20 mouse cellular contexts compared by ENCODE assay signal in the genomic region with DNA sequence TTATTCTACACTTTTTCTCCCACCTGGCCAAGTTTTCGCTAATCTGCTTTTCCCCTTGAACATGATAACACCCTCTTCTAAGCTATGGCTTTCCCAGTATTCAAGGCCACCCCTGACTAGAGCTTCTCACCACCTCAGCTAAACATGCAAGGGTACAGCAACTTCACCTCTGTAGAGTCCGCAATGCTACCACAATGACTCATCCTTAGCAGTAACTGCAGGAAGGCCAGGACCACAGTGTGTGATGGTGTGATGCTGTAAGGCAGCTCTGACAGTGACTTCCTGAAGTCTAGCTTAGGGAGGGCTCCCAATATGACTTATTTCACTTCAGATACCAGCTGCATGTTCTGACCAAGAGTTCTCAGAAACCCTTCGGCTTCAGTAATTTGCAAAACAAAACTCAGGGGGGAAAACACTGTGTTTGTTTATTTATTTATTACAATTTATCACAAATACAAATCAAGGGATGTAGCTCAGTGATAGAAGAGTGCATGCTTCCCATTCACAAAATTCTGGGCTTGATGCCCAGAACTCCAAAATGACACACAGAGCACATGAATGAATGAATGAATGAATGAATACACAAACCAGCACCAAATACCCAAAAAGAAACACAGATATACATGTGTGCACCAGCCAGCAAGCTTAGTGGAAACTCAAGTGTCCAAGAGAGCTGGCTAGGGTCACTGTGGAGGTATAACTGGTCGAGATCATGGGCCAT. TPM values are rescaled to one million over a fixed set of nuclear protein-coding genes. Genes with fewer than 3 reads are reported as not detected.
DNase-seq lines count a peak whose midpoint lies in the region; ATAC-seq lines count a peak whose summit lies in the region.
"Had no signal": no experiment of that assay in that cellular context is flagged by ENCODE, and none has a peak within 500 bp of the region (broad histone marks: within the 10 kb centered on the region; RNA-seq: fewer than 3 reads in every experiment).

No protein-coding gene starts in this region.

- peaks cover 22% of the 10 kb centered on the region for H3K4me1 ChIP-seq in hindbrain, embryonic 12.5 days
- H3K4me1 ChIP-seq: embryonic facial prominence, embryonic 12.5 days; liver, embryonic 13.5 days had no signal

- no peak overlapping the region for H3K9ac ChIP-seq in hindbrain, embryonic 12.5 days
- H3K9ac ChIP-seq: embryonic facial prominence, embryonic 12.5 days; liver, embryonic 13.5 days had no signal

- H3K27me3 ChIP-seq in hindbrain, embryonic 12.5 days = peaks cover 27% of the 10 kb centered on the region

- no peak overlapping the region for H3K4me3 ChIP-seq in hindbrain, embryonic 12.5 days
- H3K4me3 ChIP-seq: embryonic facial prominence, embryonic 12.5 days; liver, embryonic 13.5 days had no signal

- no peak overlapping the region for H3K27ac ChIP-seq in hindbrain, embryonic 12.5 days
- H3K27ac ChIP-seq: embryonic facial prominence, embryonic 12.5 days; liver, embryonic 13.5 days; stomach, postnatal 0 days had no signal

- no peaks in the 10 kb centered on the region for H3K9me3 ChIP-seq in hindbrain, embryonic 12.5 days (replicated peaks)
- H3K9me3 ChIP-seq: embryonic facial prominence, embryonic 12.5 days; G1E; liver, embryonic 13.5 days had no signal

- no peak overlapping the region for H3K4me2 ChIP-seq in hindbrain, embryonic 12.5 days (replicated peaks)
- H3K4me2 ChIP-seq: embryonic facial prominence, embryonic 12.5 days; liver, embryonic 13.5 days had no signal

- H3K36me3 ChIP-seq in hindbrain, embryonic 12.5 days = 0 out of 2 replicates have a peak, but pooled peaks cover 5% of the 10 kb centered on the region
- H3K36me3 ChIP-seq: embryonic facial prominence, embryonic 12.5 days had no signal

- 93% methylated on average over 4 of the region's 4 CpGs for WGBS in hindbrain, embryonic 12.5 days

- no peak for DNase-seq in left cerebral cortex, adult 11 months (ENCODE audit: low spot score)
- no peak for DNase-seq in adipocyte (ENCODE audit: low spot score)
- DNase-seq in left cerebral cortex, postnatal 14 days (ENCODE audit: low spot score in 2 of 2) = no peak
- DNase-seq: cerebellum, adult 11 months; cerebellum, postnatal 10 days; heart, postnatal 4 days; kidney, adult 11 months; kidney, postnatal 4 days; liver, embryonic 13.5 days; lung, adult 2 months; lung, postnatal 14 days; midbrain, embryonic 14.5 days had no signal

- intact Hi-C loops in left cerebral cortex, postnatal 14 days (cut with DNase I) = no loop called here

- peak; percentile 34 for ATAC-seq in CD4-positive, CD25-positive, alpha-beta regulatory T cell, adult 4 months
- ATAC-seq in common myeloid progenitor, adult 5-6 weeks (replicated peaks; ENCODE audit: low read depth, poor library complexity, severe bottlenecking) = peak; percentile 76
- ATAC-seq in megakaryocyte progenitor cell, adult 5-6 weeks (replicated peaks; ENCODE audit: poor library complexity) = peak; percentile 55
- ATAC-seq in hindbrain, embryonic 12.5 days (ENCODE audit: low FRiP score) = no peak
- ATAC-seq: hindbrain, embryonic 16.5 days had no signal

RNA-seq across cellular contexts. Expression of a gene that starts 13.8 kb away (rescaled TPM):
- polyA plus RNA-seq in CD4-positive, CD25-positive, alpha-beta regulatory T cell, adult 4 months (2017; shearing (Covaris generic)) = 1 to 10 TPM; 6.0 to 8.1 TPM
- total RNA-seq in common myeloid progenitor, adult 5-6 weeks (2017) = 4.2 and 4.9 TPM in 2 replicates
- 2.1 and 4.5 TPM in 2 replicates for total RNA-seq in megakaryocyte progenitor cell, adult 5-6 weeks (2015)
- total RNA-seq in megakaryocyte progenitor cell, adult 5-6 weeks (2017) = 3.8 and 4.2 TPM in 2 replicates
- polyA plus RNA-seq in hindbrain, embryonic 12.5 days (2016; fragmentation: Nextera tagmentation; extraction: Ambion mirVana) = 31.3 and 34.4 TPM in 2 replicates
- total RNA-seq in left cerebral cortex, postnatal 14 days (2021) = 10 to 100 TPM; 16.2 to 17.4 TPM
